Mouse (Mus musculus) intestine, embryonic 15.5 days (tissue): ENCODE measurements around the gene Tas2r143. TPM values are rescaled to one million over a fixed set of nuclear protein-coding genes. Genes with fewer than 3 reads are reported as not detected.

Experiments
- ATAC-seq: fragments of 200-750 bp; cut with Nextera tagmentation; 2 replicates; pipeline ENCODE4 v1.8.0; 2017; ENCODE audit warnings: moderate TSS enrichment, moderate library complexity
- H3K27ac ChIP-seq: fragments of 300-500 bp; sonication (generic); 2 replicates; pipeline ENCODE4 v1.5.1; 2015; ENCODE audit warnings: mild to moderate bottlenecking, inconsistent platforms
- H3K27me3 ChIP-seq: fragments of 300-500 bp; sonication (generic); replicated peaks from 2 replicates; pipeline ENCODE4 v1.6.1; 2015; ENCODE audit warnings: inconsistent platforms
- H3K36me3 ChIP-seq: fragments of 300-500 bp; sonication (generic); 2 replicates; pipeline ENCODE4 v1.6.1; 2015; ENCODE audit warnings: inconsistent platforms
- H3K4me1 ChIP-seq: fragments of 300-500 bp; sonication (generic); replicated peaks from 2 replicates; pipeline ENCODE4 v1.6.1; 2015; ENCODE audit warnings: inconsistent platforms
- H3K4me2 ChIP-seq: fragments of 300-500 bp; sonication (generic); replicated peaks from 2 replicates; pipeline ENCODE4 v1.6.1; 2015; ENCODE audit warnings: mild to moderate bottlenecking, inconsistent platforms
- H3K4me3 ChIP-seq: fragments of 300-500 bp; sonication (generic); replicated peaks from 2 replicates; pipeline ENCODE4 v1.5.1; 2015; ENCODE audit warnings: inconsistent platforms
- H3K9ac ChIP-seq: fragments of 300-500 bp; sonication (generic); 2 replicates; pipeline ENCODE4 v1.6.1; 2015; ENCODE audit warnings: inconsistent platforms
- H3K9me3 ChIP-seq: fragments of 300-500 bp; sonication (generic); 2 replicates; pipeline ENCODE4 v1.6.1; 2016; ENCODE audit warnings: inconsistent platforms
- WGBS: fragments of 180-500 bp; shearing (Covaris S2); methylation state at CpG from one replicate; pipeline ENCODE4 v1.1.7; 2015; 5-methylcytosine and 5-hydroxymethylcytosine counted together
- polyA plus RNA-seq: library from polyadenylated mRNA; unstranded; fragments of >200 nt; fragmentation: Nextera tagmentation; extraction: Ambion mirVana; gene quantifications from 2 replicates; pipeline ENCODE4 v1.2.1, GENCODE M21; 2015

Tas2r143 gene
- polyA plus RNA-seq, 1 experiment from 2014 or later = not detected

GRCm38 (mm10) chr6:42426337-42426736, 26.3 kb downstream of the Tas2r143 start:
- H3K27ac ChIP-seq = no peak overlapping the region
- H3K4me1 ChIP-seq = no peaks in the 10 kb centered on the region
- H3K36me3 ChIP-seq = no peaks in the 10 kb centered on the region
- no peaks in the 10 kb centered on the region for H3K27me3 ChIP-seq
- H3K4me3 ChIP-seq = no peak overlapping the region
- no peak overlapping the region for H3K9ac ChIP-seq
- WGBS = 87% methylated on average over 4 of the region's 4 CpGs
- H3K9me3 ChIP-seq = no peaks in the 10 kb centered on the region
- ATAC-seq = no peak
- H3K4me2 ChIP-seq = no peak overlapping the region

GRCm38 (mm10) chr6:42433554-42433953, 33.5 kb downstream of the Tas2r143 start:
- Histone ChIP-seq H3K4me3 (no peak overlapping the region), H3K4me2 (no peak overlapping the region), H3K9me3 (no peaks in the 10 kb centered on the region), H3K9ac (no peak overlapping the region), H3K27me3 (no peaks in the 10 kb centered on the region), H3K27ac (no peak overlapping the region), H3K36me3 (no peaks in the 10 kb centered on the region), H3K4me1 (no peaks in the 10 kb centered on the region)
- no peak for ATAC-seq
- WGBS = 66% methylated on average over 2 of the region's 2 CpGs

GRCm38 (mm10) chr6:42434446-42434845, 34.4 kb downstream of the Tas2r143 start, which contains the start of gene Tas2r126:
Gene Tas2r126 (plus strand): TSS chr6:42434535.
- no peak within 1 kb of the TSS for H3K27ac ChIP-seq
- no peaks in the 10 kb centered on the region for H3K27me3 ChIP-seq
- no peaks in the 10 kb centered on the region for H3K9me3 ChIP-seq
- no peak within 1 kb of the TSS for H3K9ac ChIP-seq
- ATAC-seq = no peak
- H3K4me2 ChIP-seq = no peak within 1 kb of the TSS
- no peaks in the 10 kb centered on the region for H3K36me3 ChIP-seq
- H3K4me3 ChIP-seq = no peak within 1 kb of the TSS
- no peaks in the 10 kb centered on the region for H3K4me1 ChIP-seq
- 74% methylated on average over 6 of the region's 6 CpGs for WGBS

GRCm38 (mm10) chr6:42435490-42435889, 35.5 kb downstream of the Tas2r143 start:
- ATAC-seq = no peak

DNA sequence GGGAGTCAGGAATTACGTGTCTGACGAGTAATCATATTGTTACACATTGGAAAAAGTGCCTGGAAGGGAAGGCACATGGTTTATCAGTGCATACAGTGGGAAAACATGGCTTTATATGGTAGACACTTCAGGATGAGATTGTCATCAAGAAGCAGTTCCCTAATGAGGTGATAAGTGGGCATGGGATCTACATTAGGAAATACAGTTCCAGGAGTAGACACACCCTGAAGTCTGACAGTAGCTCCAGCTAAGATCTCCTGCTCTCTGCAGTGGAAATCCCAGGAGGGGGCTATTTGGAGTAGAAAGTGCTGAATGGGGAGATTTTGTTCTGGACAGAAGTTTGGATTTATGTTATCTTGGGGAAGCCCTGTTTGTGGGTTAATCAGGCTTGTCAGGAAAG, 41.4 kb downstream of the Tas2r143 start:
- H3K4me2 ChIP-seq = no peak overlapping the region
- H3K36me3 ChIP-seq = no peaks in the 10 kb centered on the region
- H3K27ac ChIP-seq = no peak overlapping the region
- H3K4me1 ChIP-seq = no peaks in the 10 kb centered on the region
- no peak for ATAC-seq
- H3K27me3 ChIP-seq = no peaks in the 10 kb centered on the region
- no peak overlapping the region for H3K9ac ChIP-seq
- WGBS = 66% methylated on average over 2 of the region's 2 CpGs
- H3K4me3 ChIP-seq = no peak overlapping the region
- H3K9me3 ChIP-seq = no peaks in the 10 kb centered on the region

More at GRCm38 (mm10) chr6:42435490-42435889, 35.5 kb downstream of the Tas2r143 start:
- Histone ChIP-seq H3K27ac (no peak overlapping the region), H3K4me3 (no peak overlapping the region), H3K4me2 (no peak overlapping the region), H3K9ac (no peak overlapping the region), H3K9me3 (no peaks in the 10 kb centered on the region), H3K4me1 (no peaks in the 10 kb centered on the region), H3K27me3 (no peaks in the 10 kb centered on the region), H3K36me3 (no peaks in the 10 kb centered on the region)
- WGBS = 79% methylated on average over 2 of the region's 2 CpGs

DNA sequence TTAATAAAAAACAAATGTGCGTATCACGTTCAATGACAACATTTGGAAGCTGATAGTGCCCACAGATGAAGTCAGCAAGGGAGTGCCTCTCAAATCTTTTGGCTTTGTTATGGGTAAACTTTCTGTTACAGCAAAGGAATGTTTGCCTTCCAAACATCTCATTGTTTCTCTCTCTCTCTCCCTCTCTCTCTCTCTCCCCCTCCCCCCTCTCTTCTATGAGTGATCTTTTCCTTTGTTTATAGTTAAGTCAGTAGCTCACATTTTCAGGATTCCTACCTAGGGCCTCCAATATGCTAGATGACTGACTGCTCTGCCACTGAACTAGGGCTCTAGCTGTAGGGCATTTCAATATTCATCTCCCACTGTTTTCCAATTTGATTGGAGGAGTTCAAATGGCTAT, 44.5 kb downstream of the Tas2r143 start:
- no peak for ATAC-seq

DNA sequence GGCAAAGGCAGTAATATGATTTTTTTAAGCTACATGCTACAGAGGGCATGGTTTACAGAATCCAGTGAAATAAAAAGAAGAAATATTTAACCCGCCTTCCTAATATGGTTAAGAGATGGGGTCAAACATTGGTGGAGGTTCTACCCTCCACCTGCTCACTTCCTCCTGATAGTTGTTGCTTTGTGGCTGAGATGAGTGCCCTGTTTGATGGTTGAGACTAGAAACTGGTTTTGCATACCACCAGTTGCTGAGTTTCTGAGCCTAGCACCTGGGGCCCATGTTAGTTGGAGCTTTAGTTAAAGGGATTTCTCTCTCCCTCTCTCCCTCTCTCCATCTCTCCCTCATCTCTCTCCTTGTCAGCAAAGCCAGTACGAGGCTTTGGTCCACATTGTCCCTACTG, 47.3 kb downstream of the Tas2r143 start:
- Histone ChIP-seq H3K9me3 (no peaks in the 10 kb centered on the region), H3K4me3 (no peak overlapping the region), H3K9ac (no peak overlapping the region), H3K27ac (no peak overlapping the region), H3K27me3 (no peaks in the 10 kb centered on the region), H3K36me3 (no peaks in the 10 kb centered on the region), H3K4me2 (no peak overlapping the region), H3K4me1 (no peaks in the 10 kb centered on the region)
- no peak for ATAC-seq
- 80% methylated on average over 2 of the region's 2 CpGs for WGBS

More for the DNA sequence above, 44.5 kb downstream of the Tas2r143 start:
- Histone ChIP-seq H3K9ac (no peak overlapping the region), H3K4me3 (no peak overlapping the region), H3K4me1 (no peaks in the 10 kb centered on the region), H3K36me3 (no peaks in the 10 kb centered on the region), H3K9me3 (no peaks in the 10 kb centered on the region), H3K27ac (no peak overlapping the region), H3K4me2 (no peak overlapping the region), H3K27me3 (no peaks in the 10 kb centered on the region)
- WGBS = 75% methylated on average over 2 of the region's 2 CpGs

Other genes starting within 250 kb of the Tas2r143 start
- gene Tas2r144, start 184.9 kb upstream of the Tas2r143 start, polyA plus RNA-seq = not detected in 2 replicates
- gene Gstk1, start 154.3 kb upstream of the Tas2r143 start, polyA plus RNA-seq = 24.0 and 26.5 TPM in 2 replicates
- 9.9 and 11.8 TPM in 2 replicates for gene Tmem139, start 138.3 kb upstream of the Tas2r143 start, polyA plus RNA-seq
- gene Casp2, start 135.3 kb upstream of the Tas2r143 start, polyA plus RNA-seq = 42.2 and 44.9 TPM in 2 replicates
- 0.13 and 0.20 TPM in 2 replicates for gene Clcn1, start 113.6 kb upstream of the Tas2r143 start, polyA plus RNA-seq
- 0.20 and 0.25 TPM in 2 replicates for gene Fam131b, start 75.6 kb upstream of the Tas2r143 start, polyA plus RNA-seq
- gene Zyx, start 50.6 kb upstream of the Tas2r143 start, polyA plus RNA-seq = 82.7 and 83.4 TPM in 2 replicates
- 7.6 TPM in 2 replicates for gene Epha1, start 27.0 kb upstream of the Tas2r143 start, polyA plus RNA-seq
- gene Tas2r135, start 5.2 kb downstream of the Tas2r143 start, polyA plus RNA-seq = not detected in 2 replicates
- not detected in 2 replicates for gene Tas2r126, start 34.3 kb downstream of the Tas2r143 start, polyA plus RNA-seq
- not detected in 2 replicates for gene Olfr458, start 65.0 kb downstream of the Tas2r143 start, polyA plus RNA-seq
- gene Olfr457, start 76.1 kb downstream of the Tas2r143 start, polyA plus RNA-seq = not detected in 2 replicates
- not detected in 2 replicates for gene Olfr456, start 87.0 kb downstream of the Tas2r143 start, polyA plus RNA-seq
- not detected in 2 replicates for gene Olfr455, start 147.3 kb downstream of the Tas2r143 start, polyA plus RNA-seq
- not detected in 2 replicates for gene Tcaf3, start 197.5 kb downstream of the Tas2r143 start, polyA plus RNA-seq
- gene Tcaf2, start 245.0 kb downstream of the Tas2r143 start, polyA plus RNA-seq = 6.0 and 6.4 TPM in 2 replicates